Mouse (Mus musculus): ENCODE measurements at regions not wholly inside any gene's neighbourhood (a gene's known extent, or its start where the extent isn't known, plus 50 kb on each side); places are given as distances from the start of the nearest gene placed in this dataset.

DNA sequence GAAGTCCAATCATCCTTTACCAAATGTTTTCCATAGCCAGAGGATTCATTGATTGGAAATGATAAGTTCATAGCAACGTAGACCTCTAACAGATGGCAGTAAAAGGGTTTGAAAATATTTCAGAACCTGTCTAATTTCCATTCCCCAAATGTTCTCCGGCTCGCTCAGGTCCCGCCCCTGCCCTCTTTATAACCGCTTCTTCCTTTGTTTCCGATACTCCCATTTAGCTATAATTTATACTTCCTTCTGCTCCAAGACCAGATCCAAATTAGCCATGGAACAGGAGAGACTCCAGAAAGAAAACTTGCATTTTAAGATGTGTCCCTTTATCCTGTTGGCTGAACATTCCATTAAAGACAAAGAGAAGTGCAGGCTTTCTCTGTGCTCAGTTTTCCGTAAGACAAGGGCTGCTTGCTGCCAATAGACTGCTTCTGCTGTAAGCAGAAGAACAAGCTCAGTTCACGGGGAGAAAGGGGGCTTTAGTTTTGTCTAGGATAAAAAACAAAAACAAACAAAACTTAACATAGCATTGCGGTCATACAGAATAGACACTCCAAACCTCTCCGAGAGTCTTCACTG lies 202.7 kb upstream of the Prkcq start:
- Histone ChIP-seq H3K4me1 (no peaks in the 10 kb centered on the region), H3K4me3 (no peak overlapping the region), H3K27ac (no peak overlapping the region), H3K27me3 (ENCODE audit: low read depth, poor library complexity, severe bottlenecking) (no peaks in the 10 kb centered on the region), H3K36me3 (no peaks in the 10 kb centered on the region), H3K9me3 (replicated peaks) (no peaks in the 10 kb centered on the region)
- 90% methylated on average over 10 of the region's 10 CpGs for WGBS
- no peak for DNase-seq (ENCODE audit: low spot score)

DNA sequence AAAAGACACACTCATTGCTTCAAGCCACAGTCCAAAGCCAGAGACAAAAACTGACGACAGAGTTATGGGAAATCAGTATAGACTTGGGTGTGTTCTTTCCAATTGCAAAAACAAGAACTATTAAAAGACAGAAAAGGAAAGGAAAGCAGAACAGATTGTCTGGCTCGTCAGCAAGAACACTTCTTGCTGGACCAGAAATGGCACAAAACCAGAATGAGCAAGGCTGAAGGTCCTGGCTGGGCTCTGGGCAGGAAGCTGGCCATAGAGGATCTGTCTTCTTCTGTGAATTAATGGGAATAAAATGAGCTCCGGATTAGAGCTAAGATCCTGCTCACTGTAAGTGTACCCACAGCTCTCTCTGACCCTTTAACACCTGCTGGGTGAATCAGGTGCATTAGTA lies 199.9 kb upstream of the Prkcq start:
- H3K27me3 ChIP-seq (ENCODE audit: low read depth, poor library complexity, severe bottlenecking) = no peaks in the 10 kb centered on the region
- no peaks in the 10 kb centered on the region for H3K4me1 ChIP-seq
- no peak overlapping the region for H3K4me3 ChIP-seq
- no peaks in the 10 kb centered on the region for H3K36me3 ChIP-seq
- no peaks in the 10 kb centered on the region for H3K9me3 ChIP-seq (replicated peaks)
- WGBS = 84% methylated on average over 3 of the region's 3 CpGs
- no peak overlapping the region for H3K27ac ChIP-seq
- DNase-seq (ENCODE audit: low spot score) = no peak

DNA sequence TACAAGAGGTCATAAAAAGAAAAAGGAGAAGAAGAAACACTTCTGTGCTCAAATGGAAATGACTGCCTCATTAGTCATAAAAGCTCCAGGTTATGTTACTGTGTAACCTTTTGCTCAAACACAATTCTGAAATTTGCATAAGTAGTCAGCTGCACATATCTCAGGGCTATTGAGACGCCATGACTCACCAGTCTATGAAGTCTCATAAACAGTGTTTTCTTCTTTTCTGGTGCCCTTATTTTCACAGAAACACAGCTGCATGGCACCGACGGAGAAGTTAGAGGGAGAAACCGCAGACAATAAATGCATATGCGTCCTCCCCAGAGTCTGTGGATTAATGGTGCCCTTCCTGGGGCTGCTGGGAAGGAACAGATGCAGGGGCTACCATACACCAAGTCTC lies 193.1 kb upstream of the Prkcq start:
- no peaks in the 10 kb centered on the region for H3K36me3 ChIP-seq
- no peaks in the 10 kb centered on the region for H3K27me3 ChIP-seq (ENCODE audit: low read depth, poor library complexity, severe bottlenecking)
- 86% methylated on average over 5 of the region's 5 CpGs for WGBS
- 0 out of 2 replicates have a peak, but pooled peaks cover 2% of the 10 kb centered on the region for H3K4me1 ChIP-seq
- DNase-seq (ENCODE audit: low spot score) = no peak
- no peaks in the 10 kb centered on the region for H3K9me3 ChIP-seq (replicated peaks)
- H3K4me3 ChIP-seq = no peak overlapping the region
- H3K27ac ChIP-seq = no peak overlapping the region

DNA sequence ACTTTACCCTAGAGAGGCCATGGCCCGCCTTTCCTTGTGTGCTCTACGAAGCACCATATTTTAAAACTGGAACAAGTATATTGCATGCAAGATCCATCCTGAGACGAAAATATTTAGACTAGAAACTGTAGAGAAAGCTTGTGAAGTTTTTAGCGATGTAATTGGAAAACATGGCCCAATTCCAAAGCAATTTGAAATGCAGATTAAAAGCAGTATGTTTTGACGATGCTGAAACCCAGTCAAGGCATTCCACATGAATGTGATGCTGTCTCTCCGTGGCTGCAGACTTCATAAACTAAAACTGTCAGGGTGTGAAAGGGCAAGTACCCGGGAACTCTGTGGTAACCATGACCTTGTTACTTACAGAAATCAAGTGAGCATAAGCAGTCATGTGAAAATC lies 185.8 kb upstream of the Prkcq start:
- Histone ChIP-seq H3K9me3 (replicated peaks) (no peaks in the 10 kb centered on the region), H3K27me3 (ENCODE audit: low read depth, poor library complexity, severe bottlenecking) (no peaks in the 10 kb centered on the region), H3K36me3 (no peaks in the 10 kb centered on the region), H3K4me3 (no peak overlapping the region), H3K4me1 (peaks cover 16% of the 10 kb centered on the region), H3K27ac (no peak overlapping the region)
- 79% methylated on average over 7 of the region's 7 CpGs for WGBS
- no peak for DNase-seq (ENCODE audit: low spot score)

DNA sequence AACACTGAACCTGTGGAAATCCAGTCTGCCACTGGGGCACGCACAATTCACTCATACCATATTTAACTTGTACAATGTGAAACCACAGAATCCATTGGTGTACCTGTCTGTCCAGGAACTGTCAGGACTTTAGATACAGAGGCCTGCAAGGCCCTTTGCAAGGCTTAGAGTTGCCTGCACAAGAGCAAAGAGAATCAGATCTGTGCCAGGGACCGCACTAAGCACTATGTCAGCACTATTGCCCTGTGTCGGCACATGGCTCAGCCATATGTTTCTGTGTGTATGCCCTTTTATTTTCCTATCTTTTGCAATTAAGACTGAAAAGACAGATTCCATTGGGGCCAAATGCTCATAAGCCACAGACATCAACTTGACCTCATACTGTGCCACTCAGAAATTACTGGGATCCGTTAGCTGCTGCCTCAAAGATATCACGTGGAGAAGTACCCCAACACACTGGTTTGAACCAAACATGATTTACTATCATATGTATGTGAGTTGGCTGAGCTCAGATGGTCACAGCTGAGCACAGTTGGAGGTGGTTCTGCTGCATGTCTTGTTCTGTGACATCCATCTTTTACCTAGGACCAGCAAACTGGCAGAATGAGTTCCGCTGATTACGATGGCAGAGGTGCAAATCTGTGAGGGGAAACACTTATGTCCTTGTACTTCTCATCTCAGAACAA lies 181.7 kb upstream of the Prkcq start:
- no peaks in the 10 kb centered on the region for H3K36me3 ChIP-seq
- H3K4me1 ChIP-seq = peaks cover 16% of the 10 kb centered on the region
- H3K4me3 ChIP-seq = no peak overlapping the region
- no peaks in the 10 kb centered on the region for H3K27me3 ChIP-seq (ENCODE audit: low read depth, poor library complexity, severe bottlenecking)
- H3K27ac ChIP-seq = no peak overlapping the region
- WGBS = 92% methylated on average over 7 of the region's 7 CpGs
- DNase-seq (ENCODE audit: low spot score) = no peak
- H3K9me3 ChIP-seq (replicated peaks) = no peaks in the 10 kb centered on the region

DNA sequence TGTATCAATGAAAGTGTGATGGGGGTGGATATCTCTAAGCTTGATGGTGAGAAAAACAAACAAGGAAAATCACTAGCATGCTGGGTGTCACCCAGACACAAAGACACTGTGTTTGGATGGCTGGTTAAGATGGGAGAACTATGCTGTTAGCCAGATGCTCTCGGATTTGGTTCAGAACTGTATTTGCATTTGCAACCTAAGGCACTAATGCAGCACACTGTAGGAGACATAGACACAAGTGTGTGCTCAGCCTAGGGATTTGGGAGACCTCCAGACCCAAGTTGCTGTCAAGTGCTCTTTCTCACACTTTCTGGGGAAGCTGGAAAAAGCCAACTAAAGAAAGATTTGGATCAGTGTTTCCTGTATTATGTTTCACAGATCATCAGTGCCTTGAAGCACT lies 173.1 kb upstream of the Prkcq start:
- H3K27me3 ChIP-seq (ENCODE audit: low read depth, poor library complexity, severe bottlenecking) = no peaks in the 10 kb centered on the region
- no peak for DNase-seq (ENCODE audit: low spot score)
- no peaks in the 10 kb centered on the region for H3K9me3 ChIP-seq (replicated peaks)
- H3K27ac ChIP-seq = no peak overlapping the region
- H3K4me3 ChIP-seq = no peak overlapping the region
- H3K36me3 ChIP-seq = no peaks in the 10 kb centered on the region
- 42% methylated on average over 1 of the region's 1 CpGs for WGBS
- no peaks in the 10 kb centered on the region for H3K4me1 ChIP-seq

DNA sequence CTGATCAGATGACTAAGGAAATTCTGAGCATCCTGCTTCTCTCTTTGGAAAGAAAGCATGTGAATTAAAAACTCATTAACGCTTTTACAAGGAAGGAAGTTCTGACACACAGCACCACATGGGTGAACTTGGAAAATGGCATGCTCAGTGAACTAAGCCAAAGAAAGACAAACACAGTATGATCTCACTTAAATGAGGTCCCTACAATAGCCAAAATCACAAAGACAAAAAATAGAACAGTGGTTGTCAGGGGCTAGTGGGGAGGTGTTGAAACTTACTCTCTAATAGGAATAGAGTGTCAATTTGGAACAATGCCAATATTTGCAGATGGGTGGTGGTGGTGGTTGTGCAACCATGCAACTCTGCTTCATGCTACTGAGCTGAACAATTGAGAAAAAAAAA lies 172.7 kb upstream of the Prkcq start:
- Histone ChIP-seq H3K36me3 (no peaks in the 10 kb centered on the region), H3K4me3 (no peak overlapping the region), H3K27me3 (ENCODE audit: low read depth, poor library complexity, severe bottlenecking) (no peaks in the 10 kb centered on the region), H3K4me1 (no peaks in the 10 kb centered on the region), H3K9me3 (replicated peaks) (no peaks in the 10 kb centered on the region), H3K27ac (no peak overlapping the region)
- DNase-seq (ENCODE audit: low spot score) = no peak
- WGBS = 90% methylated on average over 1 of the region's 1 CpGs

DNA sequence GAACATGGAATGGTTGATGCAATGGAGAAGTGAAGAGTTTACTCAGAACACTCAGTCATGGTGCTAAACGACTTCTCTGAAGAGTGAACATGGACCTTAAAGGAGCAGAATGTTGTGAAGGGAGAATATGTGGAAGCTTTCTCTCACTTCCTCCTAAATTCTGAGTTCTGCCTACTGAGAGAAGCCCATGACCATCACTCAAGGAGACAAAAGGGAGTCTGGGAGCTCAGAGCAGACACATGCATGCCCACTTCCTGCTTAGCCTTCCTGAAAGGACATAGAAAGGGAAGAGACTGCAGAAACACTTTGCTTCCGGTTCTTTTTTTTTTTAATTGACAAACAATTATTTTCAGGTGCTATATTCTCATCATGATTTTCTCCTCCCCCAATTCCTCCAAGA lies 166.1 kb upstream of the Prkcq start:
- Histone ChIP-seq H3K4me1 (peaks cover 11% of the 10 kb centered on the region), H3K27ac (no peak overlapping the region), H3K9me3 (replicated peaks) (no peaks in the 10 kb centered on the region), H3K36me3 (no peaks in the 10 kb centered on the region), H3K27me3 (ENCODE audit: low read depth, poor library complexity, severe bottlenecking) (no peaks in the 10 kb centered on the region), H3K4me3 (no peak overlapping the region)
- DNase-seq (ENCODE audit: low spot score) = no peak
- 84% methylated on average over 2 of the region's 2 CpGs for WGBS

DNA sequence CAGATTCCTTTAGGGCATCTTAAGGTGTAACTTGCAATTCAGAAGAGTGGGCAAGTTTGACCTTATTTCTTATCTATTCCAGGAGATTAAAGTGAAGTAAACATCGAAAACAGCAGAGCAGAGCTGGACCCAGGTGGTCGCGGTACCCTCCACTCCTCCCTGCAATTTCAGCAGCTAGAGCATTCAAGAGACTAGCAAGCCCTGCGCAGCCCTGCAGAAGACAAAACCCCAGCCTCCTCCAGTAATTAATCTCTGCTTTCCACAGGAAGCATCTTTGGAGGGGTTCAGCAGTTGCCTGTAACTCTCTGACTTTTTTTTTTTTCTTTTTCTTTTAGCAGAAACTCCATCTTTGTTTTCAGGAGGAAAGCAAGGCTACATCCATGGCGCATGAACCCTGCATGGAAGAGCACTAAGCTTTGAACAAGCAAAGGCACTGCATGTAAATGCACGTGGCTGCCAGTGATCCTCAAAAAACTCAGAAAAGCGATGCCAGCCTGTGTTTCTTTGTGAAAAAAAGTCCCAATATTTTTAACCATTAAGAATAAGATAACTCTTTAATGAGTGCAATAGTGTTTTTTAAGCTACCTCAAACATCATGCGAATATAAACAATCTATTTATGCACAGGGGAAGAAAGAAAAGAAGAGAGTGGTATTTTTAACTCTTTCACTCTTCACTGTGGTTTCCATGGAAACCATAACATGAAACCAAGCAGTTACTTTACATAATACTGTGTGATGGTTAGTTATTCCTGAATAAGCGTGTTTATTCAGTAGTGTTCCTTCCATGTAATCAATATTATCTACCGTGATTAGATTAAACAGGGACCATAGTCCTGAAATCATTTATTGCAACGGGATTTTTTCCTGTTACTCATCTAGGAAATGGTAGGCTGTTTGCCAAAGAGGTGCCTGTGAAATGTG lies 160.6 kb upstream of the Prkcq start:
- WGBS = 77% methylated on average over 11 of the region's 11 CpGs
- no peak for DNase-seq (ENCODE audit: low spot score)
- Histone ChIP-seq H3K27me3 (ENCODE audit: low read depth, poor library complexity, severe bottlenecking) (no peaks in the 10 kb centered on the region), H3K27ac (no peak overlapping the region), H3K4me1 (no peaks in the 10 kb centered on the region; the same call in 1 of the 2 replicates), H3K4me3 (no peak overlapping the region), H3K36me3 (no peaks in the 10 kb centered on the region), H3K9me3 (replicated peaks) (no peaks in the 10 kb centered on the region)

DNA sequence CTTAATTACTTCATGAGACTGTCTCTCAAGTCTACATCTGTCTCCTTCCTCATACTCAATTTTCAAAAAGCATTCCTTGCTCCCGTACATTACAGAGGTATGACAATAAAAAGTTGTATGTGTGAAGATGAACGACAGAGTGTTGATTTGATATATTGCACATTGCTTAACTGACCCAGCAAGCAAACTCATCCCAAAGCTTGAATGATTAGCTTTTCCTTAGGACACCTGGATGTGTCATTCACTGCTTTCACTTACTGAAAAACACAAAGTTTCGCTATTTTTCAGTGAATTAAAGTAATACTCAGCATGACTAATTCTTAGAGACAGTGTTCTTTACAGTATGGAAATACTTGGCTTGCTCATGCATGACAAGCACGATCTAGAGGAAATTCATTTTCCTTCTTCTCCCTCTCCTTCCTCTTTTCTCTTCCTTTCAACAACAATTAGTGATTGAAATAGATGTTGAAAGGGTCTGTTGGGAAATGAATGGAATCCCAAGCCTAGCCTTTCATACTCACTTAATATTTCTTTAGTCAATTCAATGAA lies 159.5 kb upstream of the Prkcq start:
- Histone ChIP-seq H3K9me3 (replicated peaks) (no peaks in the 10 kb centered on the region), H3K4me1 (no peaks in the 10 kb centered on the region; the same call in 1 of the 2 replicates), H3K4me3 (no peak overlapping the region), H3K27me3 (ENCODE audit: low read depth, poor library complexity, severe bottlenecking) (no peaks in the 10 kb centered on the region), H3K36me3 (no peaks in the 10 kb centered on the region), H3K27ac (no peak overlapping the region)
- WGBS = 88% methylated on average over 4 of the region's 4 CpGs
- DNase-seq (ENCODE audit: low spot score) = no peak

DNA sequence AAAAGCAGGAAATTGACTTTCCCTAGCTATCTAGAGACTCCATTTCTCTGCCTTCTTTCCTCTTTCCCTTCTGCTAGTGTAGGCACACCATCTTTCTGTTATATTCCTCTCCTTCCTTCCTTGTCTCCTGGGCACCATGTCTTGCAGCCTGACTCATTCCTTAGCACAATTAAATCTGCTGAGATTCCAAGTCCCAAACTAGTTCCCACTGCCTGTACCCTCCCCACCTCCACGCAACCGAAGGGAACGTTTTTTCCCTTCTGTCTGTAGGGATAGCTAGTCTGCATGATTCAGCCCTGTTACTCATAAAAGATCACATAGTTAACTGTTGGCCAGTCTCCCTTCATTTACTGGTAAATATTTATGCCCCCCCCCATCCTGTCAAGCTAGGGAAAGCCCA lies 158.8 kb upstream of the Prkcq start:
- H3K36me3 ChIP-seq = no peaks in the 10 kb centered on the region
- 96% methylated on average over 3 of the region's 3 CpGs for WGBS

DNA sequence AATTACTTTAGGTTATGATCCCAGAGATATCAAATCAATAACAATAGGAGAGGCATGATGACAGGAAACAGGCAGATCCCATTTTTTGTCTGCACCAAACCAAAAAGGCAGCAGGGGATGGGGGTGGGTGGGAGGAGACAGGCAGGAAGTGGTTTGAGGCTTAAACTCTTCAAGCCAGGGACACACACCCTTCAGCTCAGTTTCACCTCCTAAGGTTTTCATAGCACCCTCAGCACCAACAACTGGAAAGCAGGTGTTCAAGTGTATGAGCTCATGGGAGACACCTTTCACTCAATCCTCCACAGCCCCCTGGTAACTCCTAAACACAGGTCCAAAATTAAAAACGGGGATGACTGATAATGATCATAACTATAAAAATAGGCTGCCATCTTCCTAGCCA lies 155.5 kb upstream of the Prkcq start:
- 67% methylated on average over 1 of the region's 1 CpGs for WGBS

More for the DNA sequence above, 158.8 kb upstream of the Prkcq start:
- no peak for DNase-seq (ENCODE audit: low spot score)
- no peaks in the 10 kb centered on the region; the same call in 1 of the 2 replicates for H3K4me1 ChIP-seq
- H3K9me3 ChIP-seq (replicated peaks) = no peaks in the 10 kb centered on the region
- H3K27me3 ChIP-seq (ENCODE audit: low read depth, poor library complexity, severe bottlenecking) = no peaks in the 10 kb centered on the region
- H3K27ac ChIP-seq = no peak overlapping the region
- no peak overlapping the region for H3K4me3 ChIP-seq

DNA sequence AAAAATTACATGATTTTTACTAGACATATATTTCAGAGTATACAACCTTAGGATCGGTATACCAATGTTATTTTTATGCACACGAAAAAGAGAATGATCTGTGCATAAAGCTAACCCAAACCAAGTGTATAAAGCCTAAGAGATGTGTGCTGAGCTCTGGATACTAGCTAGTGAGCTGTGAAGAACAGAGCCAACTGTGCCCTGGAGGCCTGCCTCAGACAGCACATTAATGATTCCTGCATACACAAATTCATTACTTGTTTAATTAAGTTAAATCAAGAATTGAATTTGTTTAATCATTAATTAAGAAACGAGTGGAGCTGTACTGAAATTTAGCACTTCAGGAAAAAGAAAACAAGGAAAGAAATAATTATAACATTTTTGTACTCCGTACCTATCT lies 139.0 kb upstream of the Prkcq start:
- no peak overlapping the region for H3K4me3 ChIP-seq
- H3K36me3 ChIP-seq = no peaks in the 10 kb centered on the region
- H3K27ac ChIP-seq = no peak overlapping the region
- WGBS = 91% methylated on average over 4 of the region's 4 CpGs
- no peak for DNase-seq (ENCODE audit: low spot score)
- H3K4me1 ChIP-seq = no peaks in the 10 kb centered on the region
- no peaks in the 10 kb centered on the region for H3K9me3 ChIP-seq (replicated peaks)
- no peaks in the 10 kb centered on the region for H3K27me3 ChIP-seq (ENCODE audit: low read depth, poor library complexity, severe bottlenecking)

More for the DNA sequence above, 155.5 kb upstream of the Prkcq start:
- Histone ChIP-seq H3K36me3 (no peaks in the 10 kb centered on the region), H3K4me3 (no peak overlapping the region), H3K27me3 (ENCODE audit: low read depth, poor library complexity, severe bottlenecking) (no peaks in the 10 kb centered on the region), H3K4me1 (no peaks in the 10 kb centered on the region), H3K27ac (no peak overlapping the region), H3K9me3 (replicated peaks) (no peaks in the 10 kb centered on the region)
- no peak for DNase-seq (ENCODE audit: low spot score)

Measured in limb, embryonic 10.5 days (tissue).